Mouse (Mus musculus) kidney, adult 18-20 months (tissue): ENCODE measurements around the gene Ermap.

Experiments used
- DNase-seq: peaks from one replicate; pipeline ENCODE4 v3.0.0; 2021

Gene Ermap

GRCm38 (mm10) chr4:119133306-119133705 lies 56.5 kb downstream of the Ermap start:
- no peak for DNase-seq

- DNase-seq, result no peak
Observed at GRCm38 (mm10) chr4:119131189-119131910, 58.5 kb downstream of the Ermap start.

- DNase-seq, result no peak
Observed at GRCm38 (mm10) chr4:119129096-119129495, 60.7 kb downstream of the Ermap start.

GRCm38 (mm10) chr4:119128547-119128946 lies 61.3 kb downstream of the Ermap start:
- DNase-seq, result no peak

- no peak for DNase-seq
Observed at GRCm38 (mm10) chr4:119127229-119127628, 62.6 kb downstream of the Ermap start.

- no peak for DNase-seq
Observed at GRCm38 (mm10) chr4:119125577-119126270, 64.1 kb downstream of the Ermap start.
